Mouse (Mus musculus): Measurements from ENCODE around the gene Chmp3. TPM values are rescaled to one million over a fixed set of nuclear protein-coding genes. Genes with fewer than 3 reads are reported as not detected.

Chmp3 gene
- polyA plus RNA-seq (2015; fragmentation: Nextera tagmentation; extraction: Ambion mirVana) = 54.3 and 55.7 TPM in 2 replicates

GRCm38 (mm10) chr6:71543686-71544499 lies at the start of gene Chmp3:
TSS of gene Chmp3 (plus strand) at chr6:71543797.
- ATAC-seq (replicated peaks) = peak; percentile 99
- under 1% methylated on average over 59 of the region's 59 CpGs for WGBS
- H3K36me3 ChIP-seq (replicated peaks) = no peaks in the 10 kb centered on the region

GRCm38 (mm10) chr6:71494341-71495020 lies 49.1 kb upstream of the Chmp3 start:
- Histone ChIP-seq H3K4me2 (peak overlapping the region; percentile 71), H3K27ac (peak overlapping the region; percentile 98), H3K36me3 (replicated peaks) (0 out of 2 replicates have a peak, but pooled peaks cover 2% of the 10 kb centered on the region), H3K4me3 (peak overlapping the region; percentile 88), H3K9ac (peak overlapping the region; percentile 98), H3K9me3 (no peaks in the 10 kb centered on the region), H3K4me1 (peaks cover 18% of the 10 kb centered on the region), H3K27me3 (replicated peaks) (no peaks in the 10 kb centered on the region)
- peak; percentile 57 for ATAC-seq (replicated peaks)
- under 1% methylated on average over 44 of the region's 46 CpGs for WGBS

More at GRCm38 (mm10) chr6:71543686-71544499, at the start of gene Chmp3:
- Histone ChIP-seq H3K27me3 (replicated peaks) (no peaks in the 10 kb centered on the region), H3K9me3 (no peaks in the 10 kb centered on the region), H3K9ac (peak within 1 kb of the TSS; percentile 91), H3K4me3 (peak within 1 kb of the TSS; percentile 64), H3K27ac (peak within 1 kb of the TSS; percentile 96), H3K4me2 (peak within 1 kb of the TSS; percentile 69), H3K4me1 (peaks cover 9% of the 10 kb centered on the region)

DNA sequence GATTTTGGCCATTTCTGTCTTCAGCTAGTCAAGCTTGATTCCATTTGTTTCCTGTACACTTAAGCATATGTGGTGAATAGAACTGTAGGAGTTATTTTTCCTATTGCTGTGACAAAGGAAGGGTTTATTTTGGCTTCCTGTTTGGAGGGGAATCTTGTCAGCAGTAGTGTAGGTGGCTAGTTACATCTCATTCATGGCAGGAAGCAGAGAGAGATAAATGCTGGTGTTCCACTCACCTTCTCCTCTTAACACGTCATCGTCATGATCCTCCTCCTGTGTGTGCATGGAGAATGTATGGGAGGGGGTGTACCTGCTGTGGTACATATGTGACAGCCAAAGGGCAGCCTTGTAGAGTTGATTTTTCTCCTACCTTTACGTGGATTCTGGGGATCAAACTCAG lies 43.0 kb upstream of the Chmp3 start:
- H3K9ac ChIP-seq = no peak overlapping the region
- H3K9me3 ChIP-seq = no peaks in the 10 kb centered on the region

GRCm38 (mm10) chr6:71503001-71503400 lies 40.6 kb upstream of the Chmp3 start:
- Histone ChIP-seq H3K27me3 (replicated peaks) (no peaks in the 10 kb centered on the region), H3K36me3 (replicated peaks) (peaks cover 10% of the 10 kb centered on the region; the same call in 1 of the 2 replicates), H3K27ac (no peak overlapping the region), H3K4me3 (no peak overlapping the region), H3K4me2 (no peak overlapping the region), H3K9me3 (no peaks in the 10 kb centered on the region), H3K9ac (no peak overlapping the region), H3K4me1 (no peaks in the 10 kb centered on the region)
- whole genome bisulfite sequencing = 72% methylated on average over 4 of the region's 4 CpGs
- ATAC-seq (replicated peaks) = no peak

More for the DNA sequence above, 43.0 kb upstream of the Chmp3 start:
- WGBS = 81% methylated on average over 3 of the region's 3 CpGs
- H3K27ac ChIP-seq = no peak overlapping the region
- no peak overlapping the region for H3K4me3 ChIP-seq
- no peak overlapping the region for H3K4me2 ChIP-seq
- ATAC-seq (replicated peaks) = no peak
- H3K27me3 ChIP-seq (replicated peaks) = no peaks in the 10 kb centered on the region
- peaks cover 5% of the 10 kb centered on the region; the same call in 1 of the 2 replicates for H3K36me3 ChIP-seq (replicated peaks)
- H3K4me1 ChIP-seq = peaks cover 14% of the 10 kb centered on the region

DNA sequence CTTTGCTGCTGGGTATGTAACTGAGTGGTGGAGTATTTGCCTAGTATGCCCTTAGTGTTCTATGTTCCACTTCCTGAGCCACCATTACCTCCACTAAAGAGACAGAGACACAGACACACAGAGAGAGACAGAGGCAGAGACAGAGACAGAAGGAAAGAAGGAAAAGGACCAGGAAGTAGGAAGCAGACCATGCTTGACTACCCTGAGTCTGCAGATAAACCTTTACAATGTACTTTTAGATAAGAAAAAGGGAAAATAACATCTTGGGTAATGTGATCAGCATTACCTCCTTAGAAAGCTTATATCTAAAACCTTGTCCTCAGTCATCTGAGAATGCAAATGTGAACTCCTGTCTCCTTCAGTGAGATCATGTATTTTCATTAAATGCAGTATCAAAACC lies 39.9 kb upstream of the Chmp3 start:
- no peak for ATAC-seq (replicated peaks)
- H3K4me2 ChIP-seq = no peak overlapping the region
- peaks cover 10% of the 10 kb centered on the region; the same call in 1 of the 2 replicates for H3K36me3 ChIP-seq (replicated peaks)
- H3K27ac ChIP-seq = no peak overlapping the region
- no peak overlapping the region for H3K9ac ChIP-seq
- H3K4me3 ChIP-seq = no peak overlapping the region
- H3K27me3 ChIP-seq (replicated peaks) = no peaks in the 10 kb centered on the region
- H3K4me1 ChIP-seq = no peaks in the 10 kb centered on the region
- no peaks in the 10 kb centered on the region for H3K9me3 ChIP-seq

DNA sequence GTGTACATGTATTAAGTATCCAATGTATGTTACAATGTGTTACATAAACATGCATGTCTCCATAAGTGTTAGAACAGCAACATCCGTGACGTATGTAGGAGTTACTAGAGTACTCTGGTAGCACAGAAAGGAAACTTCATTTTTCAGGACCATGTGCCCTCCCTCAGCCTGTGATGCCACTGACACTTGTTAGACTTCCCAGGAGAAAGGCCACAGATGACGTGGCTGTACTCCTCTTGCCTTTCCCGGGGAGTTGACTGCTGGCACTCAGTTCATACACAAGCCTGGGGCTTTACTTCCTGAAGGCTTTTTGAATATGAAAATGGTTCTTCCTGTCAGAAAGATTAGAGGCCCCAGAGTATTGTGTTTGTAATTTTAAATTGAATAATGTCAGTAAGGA lies 39.5 kb upstream of the Chmp3 start:
- Histone ChIP-seq H3K4me1 (no peaks in the 10 kb centered on the region), H3K4me2 (no peak overlapping the region), H3K9ac (no peak overlapping the region), H3K9me3 (no peaks in the 10 kb centered on the region), H3K4me3 (no peak overlapping the region), H3K36me3 (replicated peaks) (peaks cover 12% of the 10 kb centered on the region; the same call in 1 of the 2 replicates), H3K27ac (no peak overlapping the region), H3K27me3 (replicated peaks) (no peaks in the 10 kb centered on the region)
- ATAC-seq (replicated peaks) = no peak
- 79% methylated on average over 4 of the region's 4 CpGs for WGBS

DNA sequence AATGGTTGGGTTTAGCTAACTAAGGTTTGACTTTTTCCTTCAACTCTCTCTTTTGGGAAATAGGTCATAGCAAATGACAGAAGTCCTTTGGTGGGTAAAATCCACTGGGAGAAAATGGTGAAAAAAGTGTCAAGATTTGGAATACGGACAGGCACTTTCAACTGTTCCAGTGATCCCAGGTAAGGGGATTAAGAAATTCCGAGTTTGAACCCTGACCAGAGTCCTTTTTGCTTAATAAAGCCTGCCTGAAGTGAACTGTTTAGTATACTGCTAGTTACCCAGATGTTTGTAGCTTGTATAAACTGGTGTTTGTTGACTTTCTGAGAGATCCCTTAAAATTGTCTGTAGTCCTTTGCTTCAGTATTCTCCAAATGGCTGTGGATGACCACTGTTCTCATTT lies 37.9 kb upstream of the Chmp3 start:
- Histone ChIP-seq H3K4me1 (no peaks in the 10 kb centered on the region), H3K27me3 (replicated peaks) (no peaks in the 10 kb centered on the region), H3K36me3 (replicated peaks) (peaks cover 23% of the 10 kb centered on the region; the same call in 1 of the 2 replicates), H3K4me3 (no peak overlapping the region), H3K9me3 (no peaks in the 10 kb centered on the region), H3K4me2 (no peak overlapping the region), H3K27ac (no peak overlapping the region), H3K9ac (no peak overlapping the region)
- ATAC-seq (replicated peaks) = no peak
- 86% methylated on average over 2 of the region's 2 CpGs for WGBS

- Histone ChIP-seq H3K4me1 (no peaks in the 10 kb centered on the region), H3K27me3 (replicated peaks) (no peaks in the 10 kb centered on the region)
- WGBS = 87% methylated on average over 4 of the region's 4 CpGs
Measured at GRCm38 (mm10) chr6:71519476-71519875, 24.1 kb upstream of the Chmp3 start.

DNA sequence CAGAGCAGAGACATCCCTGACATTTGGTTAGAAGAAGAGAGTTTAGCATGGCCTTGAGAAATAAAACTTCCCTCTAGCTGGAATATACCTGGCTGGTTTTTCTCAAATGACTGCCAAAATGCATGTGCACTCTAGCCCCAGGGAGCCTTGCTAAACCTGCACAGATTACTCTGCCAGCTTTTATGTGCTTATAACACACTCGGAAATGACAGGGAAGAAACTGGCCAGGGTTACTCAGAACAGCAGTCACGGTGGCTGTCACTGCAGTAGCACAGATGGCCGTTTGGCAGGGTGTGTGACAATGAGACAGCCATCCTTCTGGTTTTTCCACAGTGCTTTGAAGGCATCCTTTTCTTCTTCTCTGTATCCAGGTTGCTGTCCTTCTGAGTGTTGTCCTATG lies 18.0 kb upstream of the Chmp3 start:
- WGBS = 64% methylated on average over 3 of the region's 3 CpGs
- H3K27ac ChIP-seq = no peak overlapping the region
- 0 out of 2 replicates have a peak, but pooled peaks cover 3% of the 10 kb centered on the region for H3K36me3 ChIP-seq (replicated peaks)
- no peaks in the 10 kb centered on the region for H3K9me3 ChIP-seq
- no peak for ATAC-seq (replicated peaks)
- no peak overlapping the region for H3K9ac ChIP-seq
- H3K4me3 ChIP-seq = no peak overlapping the region
- H3K4me2 ChIP-seq = no peak overlapping the region
- H3K27me3 ChIP-seq (replicated peaks) = no peaks in the 10 kb centered on the region
- no peaks in the 10 kb centered on the region for H3K4me1 ChIP-seq

More at GRCm38 (mm10) chr6:71519476-71519875, 24.1 kb upstream of the Chmp3 start:
- Histone ChIP-seq H3K4me3 (no peak overlapping the region), H3K4me2 (no peak overlapping the region), H3K9ac (no peak overlapping the region), H3K36me3 (replicated peaks) (no peaks in the 10 kb centered on the region), H3K27ac (no peak overlapping the region), H3K9me3 (no peaks in the 10 kb centered on the region)
- ATAC-seq (replicated peaks) = no peak

GRCm38 (mm10) chr6:71527056-71527455 lies 16.5 kb upstream of the Chmp3 start:
- Histone ChIP-seq H3K9ac (no peak overlapping the region), H3K36me3 (replicated peaks) (0 out of 2 replicates have a peak, but pooled peaks cover 3% of the 10 kb centered on the region), H3K27me3 (replicated peaks) (no peaks in the 10 kb centered on the region), H3K4me1 (no peaks in the 10 kb centered on the region), H3K9me3 (no peaks in the 10 kb centered on the region), H3K27ac (no peak overlapping the region), H3K4me2 (no peak overlapping the region), H3K4me3 (no peak overlapping the region)
- 91% methylated on average over 10 of the region's 10 CpGs for WGBS
- 0 out of 2 replicates have a peak, but pooled peaks have one; percentile 4 for ATAC-seq (replicated peaks)

- 0 out of 2 replicates have a peak, but pooled peaks have one; percentile 33 for ATAC-seq (replicated peaks)
- no peaks in the 10 kb centered on the region for H3K4me1 ChIP-seq
- 0 out of 2 replicates have a peak, but pooled peaks cover 3% of the 10 kb centered on the region for H3K36me3 ChIP-seq (replicated peaks)
- no peaks in the 10 kb centered on the region for H3K9me3 ChIP-seq
- no peak overlapping the region for H3K9ac ChIP-seq
- WGBS = 89% methylated on average over 9 of the region's 9 CpGs
- H3K27me3 ChIP-seq (replicated peaks) = no peaks in the 10 kb centered on the region
- H3K4me3 ChIP-seq = no peak overlapping the region
- no peak overlapping the region for H3K27ac ChIP-seq
- no peak overlapping the region for H3K4me2 ChIP-seq
Measured at GRCm38 (mm10) chr6:71527826-71528225, 15.8 kb upstream of the Chmp3 start.

- H3K4me2 ChIP-seq = no peak overlapping the region
- no peaks in the 10 kb centered on the region for H3K27me3 ChIP-seq (replicated peaks)
- WGBS = 90% methylated on average over 8 of the region's 8 CpGs
- H3K36me3 ChIP-seq (replicated peaks) = 0 out of 2 replicates have a peak, but pooled peaks cover 3% of the 10 kb centered on the region
- ATAC-seq (replicated peaks) = no peak
- no peak overlapping the region for H3K4me3 ChIP-seq
- H3K4me1 ChIP-seq = no peaks in the 10 kb centered on the region
- no peak overlapping the region for H3K9ac ChIP-seq
- H3K27ac ChIP-seq = no peak overlapping the region
- H3K9me3 ChIP-seq = no peaks in the 10 kb centered on the region
Measured at GRCm38 (mm10) chr6:71530176-71530575, 13.4 kb upstream of the Chmp3 start.
